Mouse (Mus musculus): Measurements from ENCODE around the gene Fbxo24. TPM values are rescaled to one million over a fixed set of nuclear protein-coding genes. Genes with fewer than 3 reads are reported as not detected.

Gene Fbxo24
- polyA plus RNA-seq, 1 experiment from 2014 or later: 0.09 TPM

DNA sequence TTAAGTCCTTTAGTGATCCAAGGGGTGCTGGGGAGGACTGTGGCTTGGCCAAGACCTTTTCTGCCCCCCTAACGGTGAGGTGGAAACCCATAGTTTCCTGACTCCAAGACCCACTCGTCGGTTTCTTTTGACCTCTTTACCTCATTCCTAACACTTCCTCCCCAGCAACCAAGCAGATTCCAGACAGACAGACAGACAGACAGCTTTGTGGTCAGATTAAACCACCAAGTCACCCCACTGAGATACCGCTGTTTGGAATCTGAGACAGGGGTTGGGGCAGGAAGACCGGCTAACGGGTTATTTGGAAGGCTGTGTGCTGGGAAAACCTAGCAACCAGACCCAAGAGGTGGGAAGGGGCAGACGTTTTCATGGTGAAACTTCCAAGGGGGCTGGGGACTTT, 58.6 kb downstream of the Fbxo24 start:
- no peak overlapping the region for H3K4me2 ChIP-seq
- no peak overlapping the region for H3K27ac ChIP-seq
- ATAC-seq (ENCODE audit: insufficient number of reproducible peaks, low FRiP score, low TSS enrichment, low read depth): no peak
- 54% methylated on average over 7 of the region's 7 CpGs for WGBS
- peaks cover 10% of the 10 kb centered on the region for H3K4me1 ChIP-seq
- H3K4me3 ChIP-seq: no peak overlapping the region
- no peaks in the 10 kb centered on the region for H3K9me3 ChIP-seq
- H3K36me3 ChIP-seq: no peaks in the 10 kb centered on the region
- H3K9ac ChIP-seq: no peak overlapping the region
- H3K27me3 ChIP-seq: peaks cover 15% of the 10 kb centered on the region

DNA sequence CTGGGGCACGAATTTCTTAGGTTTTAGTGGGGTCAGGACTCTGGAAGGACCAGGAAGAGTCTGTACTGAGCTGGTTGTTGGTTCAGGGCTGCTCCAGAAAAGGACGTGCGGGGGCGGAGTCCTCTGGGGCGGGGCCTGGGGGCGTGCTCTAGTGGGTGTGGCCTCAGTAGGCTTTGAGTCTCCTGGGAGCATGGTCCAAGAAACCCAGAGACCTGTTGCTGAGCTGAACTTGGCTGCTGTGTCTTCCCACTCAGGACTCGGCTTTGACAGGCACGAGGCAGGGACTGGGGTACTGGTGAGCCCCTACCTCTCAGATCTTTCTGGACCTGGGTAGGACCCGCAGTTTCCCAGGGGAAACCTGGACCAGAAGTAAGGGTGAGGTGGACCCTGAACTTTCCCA, 59.1 kb downstream of the Fbxo24 start, which contains the start of gene Tfr2:
Tfr2 (plus strand) TSS at position 176 of the 400 bp plus-strand sequence.
- no peak for ATAC-seq (ENCODE audit: insufficient number of reproducible peaks, low FRiP score, low TSS enrichment, low read depth)
- 26% methylated on average over 9 of the region's 9 CpGs for WGBS
- peaks cover 9% of the 10 kb centered on the region for H3K4me1 ChIP-seq
- H3K36me3 ChIP-seq: no peaks in the 10 kb centered on the region
- H3K9ac ChIP-seq: no peak within 1 kb of the TSS
- peaks cover 14% of the 10 kb centered on the region for H3K27me3 ChIP-seq
- H3K9me3 ChIP-seq: no peaks in the 10 kb centered on the region
- H3K4me3 ChIP-seq: no peak within 1 kb of the TSS
- no peak within 1 kb of the TSS for H3K27ac ChIP-seq
- H3K4me2 ChIP-seq: no peak within 1 kb of the TSS

DNA sequence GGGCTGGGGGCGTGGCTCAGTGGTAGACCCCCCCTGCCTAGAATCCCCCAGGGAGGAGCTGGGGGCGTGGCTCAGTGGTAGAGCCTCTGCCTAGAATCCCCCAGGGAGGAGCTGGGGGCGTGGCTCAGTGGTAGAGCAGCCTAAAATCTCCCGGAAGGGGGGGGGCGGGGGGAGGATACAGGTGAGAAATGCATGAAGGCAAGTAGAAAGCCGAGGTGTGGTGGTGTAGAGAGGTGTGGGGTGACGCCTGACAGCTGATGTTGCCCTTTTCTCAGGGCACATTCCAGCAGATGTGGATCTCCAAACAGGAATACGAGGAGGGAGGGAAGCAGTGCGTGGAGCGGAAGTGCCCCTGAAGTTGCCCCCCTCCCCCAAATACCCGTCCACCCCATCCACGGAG, 59.8 kb downstream of the Fbxo24 start:
- H3K4me3 ChIP-seq: no peak overlapping the region
- H3K4me1 ChIP-seq: peaks cover 4% of the 10 kb centered on the region; the same call in 1 of the 2 replicates
- no peaks in the 10 kb centered on the region for H3K9me3 ChIP-seq
- H3K27me3 ChIP-seq: peaks cover 7% of the 10 kb centered on the region; the same call in 1 of the 2 replicates
- H3K9ac ChIP-seq: no peak overlapping the region
- no peaks in the 10 kb centered on the region for H3K36me3 ChIP-seq
- no peak overlapping the region for H3K27ac ChIP-seq
- ATAC-seq (ENCODE audit: insufficient number of reproducible peaks, low FRiP score, low TSS enrichment, low read depth): no peak
- WGBS: 63% methylated on average over 11 of the region's 12 CpGs
- no peak overlapping the region for H3K4me2 ChIP-seq

DNA sequence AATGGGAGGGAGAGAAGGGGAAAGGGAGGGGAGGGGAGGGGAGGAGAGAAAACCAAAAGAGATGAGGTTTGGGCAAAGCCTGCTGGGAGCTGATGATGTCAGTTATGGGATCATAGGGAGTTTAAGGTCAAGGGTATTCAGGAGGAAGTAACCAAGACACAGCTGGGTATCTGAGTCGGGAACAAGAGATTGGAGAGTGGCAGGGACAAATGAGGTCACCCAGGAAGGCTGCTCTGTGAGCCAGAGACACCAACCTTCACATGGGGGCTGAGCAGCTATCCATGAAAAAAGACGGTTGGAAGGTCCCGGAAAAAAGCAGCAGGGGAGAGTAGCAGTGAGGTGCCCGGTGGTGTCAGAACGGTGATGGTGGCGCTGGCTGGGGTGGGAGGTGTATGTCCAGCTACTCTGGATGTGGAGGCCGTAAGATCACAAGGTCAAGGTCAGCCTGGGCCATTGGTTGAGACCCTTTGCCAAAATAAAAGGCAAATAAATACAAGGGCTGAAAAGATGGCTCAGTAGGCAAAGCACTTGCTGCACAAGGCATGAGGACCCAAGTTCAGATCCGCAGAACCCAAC, 60.5 kb downstream of the Fbxo24 start:
- 86% methylated on average over 8 of the region's 8 CpGs for WGBS
- ATAC-seq (ENCODE audit: insufficient number of reproducible peaks, low FRiP score, low TSS enrichment, low read depth): no peak
- Histone ChIP-seq H3K4me2 (no peak overlapping the region), H3K4me3 (no peak overlapping the region), H3K36me3 (no peaks in the 10 kb centered on the region), H3K4me1 (peaks cover 4% of the 10 kb centered on the region; the same call in 1 of the 2 replicates), H3K27me3 (0 out of 2 replicates have a peak, but pooled peaks cover 3% of the 10 kb centered on the region), H3K9ac (no peak overlapping the region), H3K27ac (no peak overlapping the region), H3K9me3 (no peaks in the 10 kb centered on the region)

DNA sequence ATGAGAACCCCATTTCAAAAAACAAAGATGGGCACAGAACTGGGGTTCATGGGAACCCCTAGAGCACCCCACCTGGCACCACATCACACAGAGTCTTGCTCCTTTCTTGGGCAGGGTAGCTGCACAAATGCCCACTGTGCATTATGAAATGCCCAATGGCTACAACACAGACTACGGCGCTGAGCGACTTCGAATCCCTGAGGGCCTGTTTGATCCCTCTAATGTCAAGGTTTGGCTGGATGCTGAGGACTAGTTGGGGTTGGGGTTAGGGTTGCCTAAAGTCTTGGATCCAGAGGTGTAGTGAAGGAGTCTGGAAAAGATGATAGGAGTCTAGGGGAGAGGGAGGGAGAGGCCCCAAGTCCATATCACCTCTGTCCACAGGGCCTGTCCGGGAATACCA, 62.4 kb downstream of the Fbxo24 start:
- ATAC-seq (ENCODE audit: insufficient number of reproducible peaks, low FRiP score, low TSS enrichment, low read depth): no peak
- Histone ChIP-seq H3K4me2 (no peak overlapping the region), H3K9ac (no peak overlapping the region), H3K27me3 (no peaks in the 10 kb centered on the region), H3K27ac (no peak overlapping the region), H3K9me3 (no peaks in the 10 kb centered on the region), H3K4me1 (peaks cover 4% of the 10 kb centered on the region; the same call in 1 of the 2 replicates), H3K4me3 (no peak overlapping the region), H3K36me3 (no peaks in the 10 kb centered on the region)
- WGBS: 90% methylated on average over 5 of the region's 5 CpGs

DNA sequence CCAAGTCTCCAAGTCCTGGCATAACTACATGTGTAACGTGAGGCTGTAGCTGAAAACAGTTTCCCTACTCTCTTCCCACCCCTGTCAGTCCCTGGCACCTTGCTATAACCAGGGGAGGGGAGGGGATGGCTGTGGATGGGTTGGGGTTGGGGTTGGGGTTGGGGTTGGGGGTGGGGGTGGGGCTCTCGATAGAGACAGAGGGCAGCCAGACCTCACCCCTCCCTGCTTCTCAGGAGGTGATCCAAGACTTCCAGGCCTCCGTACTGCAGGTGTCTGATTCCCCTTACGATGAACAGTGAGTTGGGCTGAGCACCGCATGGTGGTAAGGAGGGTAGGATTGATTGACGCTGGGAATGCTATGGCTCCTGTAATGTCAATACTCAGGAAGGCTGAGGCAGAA, 63.1 kb downstream of the Fbxo24 start:
- H3K27me3 ChIP-seq: no peaks in the 10 kb centered on the region
- WGBS: 62% methylated on average over 6 of the region's 6 CpGs
- no peak overlapping the region for H3K4me3 ChIP-seq
- H3K4me1 ChIP-seq: peaks cover 4% of the 10 kb centered on the region; the same call in 1 of the 2 replicates
- H3K27ac ChIP-seq: no peak overlapping the region
- H3K36me3 ChIP-seq: no peaks in the 10 kb centered on the region
- no peaks in the 10 kb centered on the region for H3K9me3 ChIP-seq
- ATAC-seq (ENCODE audit: insufficient number of reproducible peaks, low FRiP score, low TSS enrichment, low read depth): no peak
- no peak overlapping the region for H3K9ac ChIP-seq
- no peak overlapping the region for H3K4me2 ChIP-seq

DNA sequence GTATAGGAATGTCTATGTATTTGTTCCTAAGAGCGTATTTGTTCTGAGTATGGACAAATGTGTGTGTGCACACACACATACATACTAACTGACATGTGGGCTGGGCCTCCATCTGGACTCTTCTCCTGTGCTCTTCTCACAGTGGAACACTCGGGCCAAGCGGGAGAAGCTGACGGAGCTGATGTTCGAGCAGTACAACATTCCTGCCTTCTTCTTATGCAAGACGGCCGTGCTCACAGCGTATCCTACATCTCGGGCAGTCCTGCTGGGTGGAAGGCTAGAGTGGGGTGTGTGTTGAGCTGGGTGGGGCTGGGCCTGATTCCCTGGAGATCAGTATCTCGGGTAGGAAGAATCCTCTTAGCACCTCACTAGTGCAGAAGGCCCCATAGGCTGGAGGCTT, 65.8 kb downstream of the Fbxo24 start:
- WGBS: 63% methylated on average over 10 of the region's 10 CpGs
- H3K9ac ChIP-seq: no peak overlapping the region
- no peaks in the 10 kb centered on the region for H3K4me1 ChIP-seq
- no peak overlapping the region for H3K4me3 ChIP-seq
- no peak overlapping the region for H3K4me2 ChIP-seq
- H3K9me3 ChIP-seq: no peaks in the 10 kb centered on the region
- no peaks in the 10 kb centered on the region for H3K27me3 ChIP-seq
- H3K36me3 ChIP-seq: no peaks in the 10 kb centered on the region
- no peak for ATAC-seq (ENCODE audit: insufficient number of reproducible peaks, low FRiP score, low TSS enrichment, low read depth)
- no peak overlapping the region for H3K27ac ChIP-seq

Other genes with a start within 250 kb of the Fbxo24 start
- 0.10 and 0.13 TPM in 2 replicates for gene Zan, start 151.9 kb downstream of the Fbxo24 start, polyA plus RNA-seq (2015; fragmentation: Nextera tagmentation; extraction: Ambion mirVana)
- gene Pop7, start 126.5 kb downstream of the Fbxo24 start, polyA plus RNA-seq (2015; fragmentation: Nextera tagmentation; extraction: Ambion mirVana): 46.5 and 46.7 TPM in 2 replicates
- 10.3 and 12.0 TPM in 2 replicates for gene Gigyf1, start 110.5 kb downstream of the Fbxo24 start, polyA plus RNA-seq (2015; fragmentation: Nextera tagmentation; extraction: Ambion mirVana)
- gene Epo, start 95.8 kb downstream of the Fbxo24 start, polyA plus RNA-seq (2015; fragmentation: Nextera tagmentation; extraction: Ambion mirVana): 0.26 TPM in 1 of 2 replicates, not detected in the other
- 350 and 394 TPM in 2 replicates for gene Gnb2, start 95.5 kb downstream of the Fbxo24 start, polyA plus RNA-seq (2015; fragmentation: Nextera tagmentation; extraction: Ambion mirVana)
- 0.35 and 0.36 TPM in 2 replicates for gene Actl6b, start 75.5 kb downstream of the Fbxo24 start, polyA plus RNA-seq (2015; fragmentation: Nextera tagmentation; extraction: Ambion mirVana)
- 1.4 and 1.6 TPM in 2 replicates for gene Tfr2, start 59.2 kb downstream of the Fbxo24 start, polyA plus RNA-seq (2015; fragmentation: Nextera tagmentation; extraction: Ambion mirVana)
- 40.6 and 41.8 TPM in 2 replicates for gene Mospd3, start 27.9 kb downstream of the Fbxo24 start, polyA plus RNA-seq (2015; fragmentation: Nextera tagmentation; extraction: Ambion mirVana)
- 303 and 362 TPM in 2 replicates for gene Pcolce, start 15.2 kb downstream of the Fbxo24 start, polyA plus RNA-seq (2015; fragmentation: Nextera tagmentation; extraction: Ambion mirVana)
- gene Lrch4, start 119 bp upstream of the Fbxo24 start, polyA plus RNA-seq (2015; fragmentation: Nextera tagmentation; extraction: Ambion mirVana): 32.8 and 34.1 TPM in 2 replicates
- 8.0 and 8.5 TPM in 2 replicates for gene Gm20605, start 173 bp upstream of the Fbxo24 start, polyA plus RNA-seq (2015; fragmentation: Nextera tagmentation; extraction: Ambion mirVana)
- 4.8 and 6.0 TPM in 2 replicates for gene Sap25, start 12.3 kb upstream of the Fbxo24 start, polyA plus RNA-seq (2015; fragmentation: Nextera tagmentation; extraction: Ambion mirVana)
- gene Irs3, start 16.7 kb upstream of the Fbxo24 start, polyA plus RNA-seq (2015; fragmentation: Nextera tagmentation; extraction: Ambion mirVana): 0.19 and 0.38 TPM in 2 replicates
- 15.9 and 17.4 TPM in 2 replicates for gene Agfg2, start 55.7 kb upstream of the Fbxo24 start, polyA plus RNA-seq (2015; fragmentation: Nextera tagmentation; extraction: Ambion mirVana)
- gene Nyap1, start 112.6 kb upstream of the Fbxo24 start, polyA plus RNA-seq (2015; fragmentation: Nextera tagmentation; extraction: Ambion mirVana): 1.9 and 3.5 TPM in 2 replicates
- 169 and 197 TPM in 2 replicates for gene Tsc22d4, start 116.7 kb upstream of the Fbxo24 start, polyA plus RNA-seq (2015; fragmentation: Nextera tagmentation; extraction: Ambion mirVana)
- gene Ppp1r35, start 149.8 kb upstream of the Fbxo24 start, polyA plus RNA-seq (2015; fragmentation: Nextera tagmentation; extraction: Ambion mirVana): 22.2 and 27.8 TPM in 2 replicates
- 8.7 and 9.2 TPM in 2 replicates for gene Mepce, start 158.7 kb upstream of the Fbxo24 start, polyA plus RNA-seq (2015; fragmentation: Nextera tagmentation; extraction: Ambion mirVana)
- gene Zcwpw1, start 158.8 kb upstream of the Fbxo24 start, polyA plus RNA-seq (2015; fragmentation: Nextera tagmentation; extraction: Ambion mirVana): 19.7 and 24.4 TPM in 2 replicates
- gene Pilra, start 207.3 kb upstream of the Fbxo24 start, polyA plus RNA-seq (2015; fragmentation: Nextera tagmentation; extraction: Ambion mirVana): 0.58 and 1.2 TPM in 2 replicates
- 0.29 and 0.40 TPM in 2 replicates for gene Pilrb1, start 229.1 kb upstream of the Fbxo24 start, polyA plus RNA-seq (2015; fragmentation: Nextera tagmentation; extraction: Ambion mirVana)
- gene Pilrb2, start 242.8 kb upstream of the Fbxo24 start, polyA plus RNA-seq (2015; fragmentation: Nextera tagmentation; extraction: Ambion mirVana): 0.22 and 1.2 TPM in 2 replicates

Data from limb, embryonic 15.5 days (tissue).